Mouse (Mus musculus): ENCODE results near the gene Calhm1. TPM values are rescaled to one million over a fixed set of nuclear protein-coding genes. Genes with fewer than 3 reads are reported as not detected.

Calhm1 gene
- polyA plus RNA-seq, 1 experiment from 2014 or later: not detected

- H3K4me3 ChIP-seq (replicated peaks): no peak overlapping the region
- H3K9ac ChIP-seq: no peak overlapping the region
- no peak overlapping the region for H3K27ac ChIP-seq
- WGBS: 91% methylated on average over 11 of the region's 11 CpGs
- no peak overlapping the region for H3K4me2 ChIP-seq
- H3K9me3 ChIP-seq: no peaks in the 10 kb centered on the region
- no peaks in the 10 kb centered on the region for H3K4me1 ChIP-seq
- no peaks in the 10 kb centered on the region for H3K27me3 ChIP-seq (replicated peaks)
- peaks cover 67% of the 10 kb centered on the region for H3K36me3 ChIP-seq
- no peak for ATAC-seq (ENCODE audit: insufficient read depth, low FRiP score, low read depth)
Observed at GRCm38 (mm10) chr19:47128835-47129234, 15.2 kb downstream of the Calhm1 start.

GRCm38 (mm10) chr19:47128164-47128563 is 15.9 kb downstream of the Calhm1 start:
- no peak overlapping the region for H3K4me2 ChIP-seq
- 92% methylated on average over 10 of the region's 10 CpGs for WGBS
- H3K4me1 ChIP-seq: no peaks in the 10 kb centered on the region
- H3K9me3 ChIP-seq: no peaks in the 10 kb centered on the region
- ATAC-seq (ENCODE audit: insufficient read depth, low FRiP score, low read depth): no peak
- H3K27ac ChIP-seq: no peak overlapping the region
- H3K27me3 ChIP-seq (replicated peaks): no peaks in the 10 kb centered on the region
- H3K9ac ChIP-seq: no peak overlapping the region
- no peak overlapping the region for H3K4me3 ChIP-seq (replicated peaks)
- H3K36me3 ChIP-seq: peaks cover 64% of the 10 kb centered on the region

GRCm38 (mm10) chr19:47122802-47123201 is 21.3 kb downstream of the Calhm1 start:
- H3K27me3 ChIP-seq (replicated peaks): no peaks in the 10 kb centered on the region
- no peak overlapping the region for H3K4me3 ChIP-seq (replicated peaks)
- no peak overlapping the region for H3K27ac ChIP-seq
- ATAC-seq (ENCODE audit: insufficient read depth, low FRiP score, low read depth): no peak
- peaks cover 40% of the 10 kb centered on the region for H3K36me3 ChIP-seq
- no peak overlapping the region for H3K9ac ChIP-seq
- no peaks in the 10 kb centered on the region for H3K4me1 ChIP-seq
- no peaks in the 10 kb centered on the region for H3K9me3 ChIP-seq
- 22% methylated on average over 2 of the region's 2 CpGs for WGBS
- H3K4me2 ChIP-seq: no peak overlapping the region

GRCm38 (mm10) chr19:47121054-47121453 is 23.0 kb downstream of the Calhm1 start:
- Histone ChIP-seq H3K9me3 (no peaks in the 10 kb centered on the region), H3K27ac (no peak overlapping the region), H3K4me3 (replicated peaks) (no peak overlapping the region), H3K4me2 (no peak overlapping the region), H3K27me3 (replicated peaks) (no peaks in the 10 kb centered on the region), H3K4me1 (no peaks in the 10 kb centered on the region), H3K9ac (no peak overlapping the region), H3K36me3 (peaks cover 33% of the 10 kb centered on the region)
- WGBS: 43% methylated on average over 4 of the region's 4 CpGs
- no peak for ATAC-seq (ENCODE audit: insufficient read depth, low FRiP score, low read depth)

GRCm38 (mm10) chr19:47118634-47119033 is 25.4 kb downstream of the Calhm1 start:
- Histone ChIP-seq H3K4me3 (replicated peaks) (no peak overlapping the region), H3K27ac (no peak overlapping the region), H3K27me3 (replicated peaks) (no peaks in the 10 kb centered on the region), H3K9ac (no peak overlapping the region), H3K36me3 (peaks cover 35% of the 10 kb centered on the region), H3K4me2 (no peak overlapping the region), H3K9me3 (no peaks in the 10 kb centered on the region), H3K4me1 (no peaks in the 10 kb centered on the region)
- no peak for ATAC-seq (ENCODE audit: insufficient read depth, low FRiP score, low read depth)
- 68% methylated on average over 2 of the region's 2 CpGs for WGBS

- ATAC-seq (ENCODE audit: insufficient read depth, low FRiP score, low read depth): no peak
- WGBS: 83% methylated on average over 9 of the region's 9 CpGs
Observed at GRCm38 (mm10) chr19:47104641-47105271, 39.3 kb downstream of the Calhm1 start.

GRCm38 (mm10) chr19:47101080-47101479 is 43.0 kb downstream of the Calhm1 start:
- no peaks in the 10 kb centered on the region for H3K27me3 ChIP-seq (replicated peaks)
- no peak overlapping the region for H3K4me2 ChIP-seq
- no peaks in the 10 kb centered on the region for H3K4me1 ChIP-seq
- no peaks in the 10 kb centered on the region for H3K9me3 ChIP-seq
- no peak overlapping the region for H3K9ac ChIP-seq
- H3K36me3 ChIP-seq: peaks cover 70% of the 10 kb centered on the region
- H3K27ac ChIP-seq: no peak overlapping the region
- WGBS: 93% methylated on average over 5 of the region's 5 CpGs
- ATAC-seq (ENCODE audit: insufficient read depth, low FRiP score, low read depth): no peak
- no peak overlapping the region for H3K4me3 ChIP-seq (replicated peaks)

More at GRCm38 (mm10) chr19:47104641-47105271, 39.3 kb downstream of the Calhm1 start:
- Histone ChIP-seq H3K4me3 (replicated peaks) (no peak overlapping the region), H3K4me1 (no peaks in the 10 kb centered on the region), H3K9ac (no peak overlapping the region), H3K27ac (no peak overlapping the region), H3K36me3 (peaks cover 78% of the 10 kb centered on the region), H3K9me3 (no peaks in the 10 kb centered on the region), H3K27me3 (replicated peaks) (no peaks in the 10 kb centered on the region), H3K4me2 (no peak overlapping the region)

Other genes starting within 250 kb of the Calhm1 start
- 11.9 and 13.7 TPM in 2 replicates for gene Ina, start 129.6 kb downstream of the Calhm1 start, polyA plus RNA-seq (2015; fragmentation: Nextera tagmentation; extraction: Ambion mirVana)
- gene Nt5c2, start 129.1 kb downstream of the Calhm1 start, polyA plus RNA-seq (2015; fragmentation: Nextera tagmentation; extraction: Ambion mirVana): 69.4 and 76.6 TPM in 2 replicates
- 16.6 and 18.7 TPM in 2 replicates for gene Pcgf6, start 93.3 kb downstream of the Calhm1 start, polyA plus RNA-seq (2015; fragmentation: Nextera tagmentation; extraction: Ambion mirVana)
- 4.5 and 5.1 TPM in 2 replicates for gene Taf5, start 76.5 kb downstream of the Calhm1 start, polyA plus RNA-seq (2015; fragmentation: Nextera tagmentation; extraction: Ambion mirVana)
- gene Usmg5, start 53.6 kb downstream of the Calhm1 start, polyA plus RNA-seq (2015; fragmentation: Nextera tagmentation; extraction: Ambion mirVana): 1,167 and 1,215 TPM in 2 replicates
- gene Pdcd11, start 53.5 kb downstream of the Calhm1 start, polyA plus RNA-seq (2015; fragmentation: Nextera tagmentation; extraction: Ambion mirVana): 8.6 and 8.9 TPM in 2 replicates
- 7.5 and 7.7 TPM in 2 replicates for gene Calhm2, start 6.0 kb downstream of the Calhm1 start, polyA plus RNA-seq (2015; fragmentation: Nextera tagmentation; extraction: Ambion mirVana)
- gene Calhm3, start 13.5 kb upstream of the Calhm1 start, polyA plus RNA-seq (2015; fragmentation: Nextera tagmentation; extraction: Ambion mirVana): not detected in 2 replicates
- gene Neurl1a, start 34.6 kb upstream of the Calhm1 start, polyA plus RNA-seq (2015; fragmentation: Nextera tagmentation; extraction: Ambion mirVana): 7.5 and 8.5 TPM in 2 replicates